Mouse (Mus musculus): ENCODE results near the gene Ahcyl2.

Gene Ahcyl2

GRCm38 (mm10) chr6:29770672-29771321 lies 3.0 kb downstream of the Ahcyl2 start:
- DNase-seq (ENCODE audit: low spot score in 2 of 2) = no peak

- no peak for DNase-seq (ENCODE audit: low spot score in 2 of 2)
Measured at GRCm38 (mm10) chr6:29772236-29772635, 4.4 kb downstream of the Ahcyl2 start.

- DNase-seq (ENCODE audit: low spot score in 2 of 2) = no peak
Measured at GRCm38 (mm10) chr6:29774161-29774560, 6.3 kb downstream of the Ahcyl2 start.

GRCm38 (mm10) chr6:29775609-29776008 lies 7.8 kb downstream of the Ahcyl2 start:
- peak in 1 of 2 experiments; percentile 31 for DNase-seq (ENCODE audit: low spot score in 2 of 2)

- no peak for DNase-seq (ENCODE audit: low spot score in 2 of 2)
Measured at GRCm38 (mm10) chr6:29776542-29777237, 8.9 kb downstream of the Ahcyl2 start.

GRCm38 (mm10) chr6:29777238-29777555 lies 9.4 kb downstream of the Ahcyl2 start:
- DNase-seq (ENCODE audit: low spot score in 2 of 2) = no peak

GRCm38 (mm10) chr6:29780082-29780481 lies 12.3 kb downstream of the Ahcyl2 start:
- DNase-seq (ENCODE audit: low spot score in 2 of 2) = no peak

- no peak for DNase-seq (ENCODE audit: low spot score in 2 of 2)
Measured at GRCm38 (mm10) chr6:29780571-29780970, 12.8 kb downstream of the Ahcyl2 start.

- no peak for DNase-seq (ENCODE audit: low spot score in 2 of 2)
Measured at GRCm38 (mm10) chr6:29782239-29782638, 14.4 kb downstream of the Ahcyl2 start.

- DNase-seq (ENCODE audit: low spot score in 2 of 2) = no peak
Measured at GRCm38 (mm10) chr6:29783960-29784359, 16.1 kb downstream of the Ahcyl2 start.

- DNase-seq (ENCODE audit: low spot score in 2 of 2) = no peak
Measured at GRCm38 (mm10) chr6:29784413-29785021, 16.7 kb downstream of the Ahcyl2 start.

GRCm38 (mm10) chr6:29785759-29786158 lies 17.9 kb downstream of the Ahcyl2 start:
- DNase-seq (ENCODE audit: low spot score in 2 of 2) = no peak

- no peak for DNase-seq (ENCODE audit: low spot score in 2 of 2)
Measured at GRCm38 (mm10) chr6:29788779-29789350, 21.1 kb downstream of the Ahcyl2 start.

GRCm38 (mm10) chr6:29790014-29790698 lies 22.3 kb downstream of the Ahcyl2 start:
- DNase-seq (ENCODE audit: low spot score in 2 of 2) = no peak

- DNase-seq (ENCODE audit: low spot score in 2 of 2) = no peak
Measured at GRCm38 (mm10) chr6:29793520-29793919, 25.7 kb downstream of the Ahcyl2 start.

- DNase-seq (ENCODE audit: low spot score in 2 of 2) = no peak
Measured at GRCm38 (mm10) chr6:29794582-29794981, 26.8 kb downstream of the Ahcyl2 start.

GRCm38 (mm10) chr6:29802979-29803378 lies 35.2 kb downstream of the Ahcyl2 start:
- no peak for DNase-seq (ENCODE audit: low spot score in 2 of 2)

- no peak for DNase-seq (ENCODE audit: low spot score in 2 of 2)
Measured at GRCm38 (mm10) chr6:29804006-29804405, 36.2 kb downstream of the Ahcyl2 start.

GRCm38 (mm10) chr6:29805381-29805780 lies 37.6 kb downstream of the Ahcyl2 start:
- no peak for DNase-seq (ENCODE audit: low spot score in 2 of 2)

GRCm38 (mm10) chr6:29812076-29812475 lies 44.3 kb downstream of the Ahcyl2 start:
- no peak for DNase-seq (ENCODE audit: low spot score in 2 of 2)

- DNase-seq (ENCODE audit: low spot score in 2 of 2) = no peak
Measured at GRCm38 (mm10) chr6:29812651-29813050, 44.8 kb downstream of the Ahcyl2 start.

GRCm38 (mm10) chr6:29814616-29815015 lies 46.8 kb downstream of the Ahcyl2 start:
- peak; percentile 47 to 49 for DNase-seq (ENCODE audit: low spot score in 2 of 2)
